Mouse (Mus musculus): ENCODE data around the gene Tusc2. TPM values are rescaled to one million over a fixed set of nuclear protein-coding genes. Genes with fewer than 3 reads are reported as not detected.

The Tusc2 gene
- 6.6 and 6.7 TPM in 2 replicates for total RNA-seq (2023)

GRCm38 (mm10) chr9:107563029-107563581 lies at the start of gene Tusc2:
Gene Tusc2 (plus strand): TSS chr9:107563255.

DNA sequence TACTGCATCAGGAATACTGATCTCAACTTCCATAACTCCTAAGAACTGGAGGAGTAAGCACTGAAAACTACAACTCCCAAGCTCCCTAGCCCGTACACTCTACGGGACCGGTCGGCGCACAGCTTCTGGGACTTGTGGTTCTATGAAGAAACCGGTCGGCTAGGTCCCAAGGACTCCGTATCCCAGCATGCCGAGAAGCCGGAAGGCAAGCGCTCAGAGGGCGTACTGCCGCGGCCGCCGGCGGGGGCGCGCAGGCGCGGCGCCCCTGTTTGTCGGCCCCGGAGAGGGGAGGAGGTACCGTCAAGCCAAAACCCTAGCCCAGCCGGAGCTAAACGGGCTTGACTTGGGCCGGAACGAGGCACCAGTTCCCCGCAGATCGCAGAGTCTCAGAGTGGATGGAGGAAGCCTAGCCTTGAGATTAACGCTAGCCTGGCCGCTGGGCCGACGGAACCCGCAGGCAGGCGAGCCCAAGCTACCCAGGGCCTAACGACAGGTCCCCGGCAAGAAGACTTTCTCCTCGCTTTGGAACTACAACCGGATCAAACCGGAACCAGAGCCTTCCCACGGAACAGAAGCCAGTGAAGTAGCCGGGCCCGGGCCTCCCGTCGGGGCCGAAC lies 29.2 kb upstream of the Tusc2 start, which contains the start of gene Tmem115:
Tmem115 (plus strand) TSS at position 155 of the 617 bp plus-strand sequence.

DNA sequence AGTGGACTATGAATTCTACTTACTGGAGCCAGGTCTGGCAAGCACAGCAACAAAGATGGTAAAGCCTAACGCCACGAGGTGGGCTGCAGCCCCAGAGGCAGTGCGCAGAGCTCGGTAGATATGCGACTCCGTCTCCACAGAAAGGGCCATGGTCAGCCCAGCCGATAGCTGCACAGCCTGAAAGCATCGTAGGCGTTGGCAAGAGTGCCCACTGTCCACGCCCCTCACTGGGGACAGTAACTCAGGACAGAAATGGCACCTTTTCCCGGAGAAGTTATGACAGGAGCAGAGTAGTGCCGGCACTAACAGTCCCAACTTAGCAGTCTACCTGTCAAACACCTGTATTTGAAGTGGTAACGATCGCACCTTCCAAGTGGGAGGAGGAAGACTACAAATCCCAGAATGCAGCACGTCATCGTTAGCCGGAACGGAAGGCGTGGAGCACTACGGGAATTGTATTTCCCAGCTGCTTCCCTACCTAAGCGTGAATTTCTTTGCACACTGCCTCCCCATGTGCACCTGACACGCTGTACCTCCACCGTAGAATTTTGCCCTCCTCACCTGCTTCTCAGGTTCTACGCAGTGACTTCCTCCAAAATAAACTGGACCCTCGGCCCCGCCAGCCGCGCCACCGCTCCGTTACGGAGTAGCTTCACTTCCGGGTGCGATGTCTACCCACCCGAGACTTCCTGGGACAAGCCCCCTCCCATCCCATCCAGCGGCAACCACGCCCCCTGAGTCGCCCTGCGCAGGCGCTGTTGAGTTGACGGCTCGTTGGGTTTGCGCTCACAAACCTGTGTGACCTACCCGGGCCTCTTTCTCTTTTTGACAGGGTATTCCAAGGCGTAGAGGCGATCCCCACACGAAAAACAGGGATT lies 21.3 kb upstream of the Tusc2 start, which contains the start of the genes Cyb561d2 and Nprl2:
Cyb561d2 (minus strand) TSS at position 720 of the 878 bp plus-strand sequence.
Nprl2 (plus strand) TSS at position 753 of the 878 bp plus-strand sequence.

DNA sequence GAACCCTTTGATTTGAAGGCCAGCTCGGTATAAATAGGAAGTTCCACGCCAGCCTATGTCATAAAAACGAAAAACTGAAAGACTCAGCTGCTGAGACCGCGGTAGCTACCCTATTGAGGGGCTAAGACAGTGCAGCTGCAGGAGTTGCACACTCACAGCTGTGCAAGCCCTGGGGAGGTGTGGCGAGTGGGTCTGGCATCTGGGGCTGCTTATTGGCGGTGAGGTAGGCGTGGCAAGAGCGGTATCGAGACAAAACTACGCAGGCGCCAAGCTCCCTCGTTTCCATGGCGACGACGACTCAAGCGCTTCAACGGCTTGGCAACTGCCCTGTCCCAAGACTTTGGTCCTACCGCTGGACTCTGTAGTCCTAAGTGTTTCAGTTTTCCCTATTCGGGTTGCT lies 16.0 kb upstream of the Tusc2 start, which contains the start of gene Zmynd10:
Zmynd10 (plus strand) TSS at position 273 of the 400 bp plus-strand sequence.

GRCm38 (mm10) chr9:107551117-107551889 lies 11.8 kb upstream of the Tusc2 start, which contains the start of gene Rassf1:
Gene Rassf1 (plus strand): TSS chr9:107551555.

DNA sequence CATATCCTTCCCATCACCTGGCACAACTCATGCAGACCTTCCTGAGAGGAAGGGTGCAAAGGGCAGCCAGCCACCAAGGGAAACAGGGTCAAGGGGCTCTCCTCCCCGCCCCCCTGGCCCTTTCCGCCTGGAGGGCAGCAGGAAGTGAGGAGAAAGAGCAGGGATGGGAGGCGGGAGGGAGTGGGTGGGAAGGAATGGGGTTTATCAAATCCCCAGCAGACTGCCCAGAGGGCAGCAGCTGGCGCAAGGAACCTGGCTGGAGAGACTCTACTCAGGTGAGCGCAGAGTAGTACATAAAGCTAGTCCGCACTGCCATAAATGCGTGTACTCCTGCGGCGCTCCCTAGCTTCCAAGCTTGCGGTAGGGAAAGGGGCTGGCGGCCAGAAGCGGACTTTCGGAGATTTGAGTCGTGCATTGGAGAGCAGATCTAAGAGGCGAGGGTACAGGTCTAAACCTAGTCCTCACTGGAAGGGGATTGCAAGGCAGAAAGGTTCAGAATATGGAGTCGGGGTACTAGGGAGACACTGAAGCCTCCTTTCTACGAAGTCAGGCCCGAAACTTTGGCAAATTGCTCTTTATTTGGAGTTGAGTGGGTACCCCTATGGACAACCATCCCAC lies 4.8 kb downstream of the Tusc2 start, which contains the start of gene Hyal2:
Hyal2 (plus strand) TSS at position 244 of the 618 bp plus-strand sequence.

GRCm38 (mm10) chr9:107576357-107577107 lies 13.5 kb downstream of the Tusc2 start, which contains the start of gene Hyal1:
Gene Hyal1 (plus strand): TSS chr9:107576927.

DNA sequence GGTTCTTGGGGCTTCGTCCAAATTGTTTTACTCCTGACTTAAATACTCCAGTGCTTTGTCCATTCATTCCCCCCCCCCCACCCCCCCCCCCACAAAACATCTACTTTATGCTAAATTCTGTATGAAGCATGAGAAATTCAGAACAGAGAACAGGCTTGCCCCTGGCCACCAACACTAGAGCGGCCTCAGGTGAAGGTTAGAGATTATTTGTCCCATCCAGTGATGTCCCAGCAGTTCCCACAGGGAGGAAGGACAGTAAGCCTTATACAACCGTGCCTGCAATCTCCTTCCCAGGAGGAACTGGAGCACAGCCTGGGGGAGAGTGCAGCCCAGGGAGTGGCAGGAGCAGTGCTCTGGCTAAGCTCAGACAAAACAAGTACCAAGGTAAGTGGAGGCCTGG lies 15.5 kb downstream of the Tusc2 start, which contains the start of gene Naa80:
Naa80 (plus strand) TSS at position 301 of the 400 bp plus-strand sequence.

DNA sequence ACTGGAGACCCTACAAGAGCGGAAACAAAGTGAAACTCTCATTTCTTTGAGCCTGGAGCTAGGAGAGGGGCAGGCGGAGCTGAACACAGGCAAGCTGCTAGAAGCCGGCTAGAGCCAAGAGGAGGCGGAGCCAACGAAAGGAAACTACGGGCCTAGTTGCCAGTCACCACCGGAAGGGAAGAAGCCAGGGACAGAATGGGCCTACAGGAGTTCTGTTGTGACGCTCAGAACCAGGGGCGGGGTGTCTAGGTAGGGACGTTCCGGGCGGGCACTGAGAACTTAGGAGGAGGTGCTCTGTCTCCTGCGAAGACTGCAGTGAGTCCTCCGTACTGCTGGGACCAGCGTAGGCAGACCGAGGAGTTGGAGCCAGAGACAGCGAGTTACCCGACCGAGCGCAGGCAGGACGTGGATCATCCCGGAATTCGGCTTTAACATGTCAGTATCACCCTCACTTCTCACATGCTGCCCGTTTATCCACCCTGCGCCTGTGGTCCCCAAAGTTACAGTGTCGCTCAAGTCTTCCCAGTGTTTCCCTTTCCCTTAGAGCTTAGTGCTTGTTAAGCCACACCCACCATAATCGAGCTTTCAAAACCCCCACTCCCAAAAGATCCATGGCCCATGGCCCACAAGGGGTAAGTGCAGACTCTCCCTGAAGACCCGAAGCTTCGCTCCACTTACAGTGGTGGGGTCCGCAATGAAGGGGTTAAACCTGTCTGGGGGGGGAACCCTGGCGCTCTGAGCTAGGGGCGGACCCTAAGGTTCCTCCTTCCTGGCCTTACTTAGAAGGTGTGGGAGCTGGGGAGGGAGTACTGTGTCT lies 17.7 kb downstream of the Tusc2 start, which contains the start of gene Hyal3:
Hyal3 (plus strand) TSS at position 318 of the 817 bp plus-strand sequence.

DNA sequence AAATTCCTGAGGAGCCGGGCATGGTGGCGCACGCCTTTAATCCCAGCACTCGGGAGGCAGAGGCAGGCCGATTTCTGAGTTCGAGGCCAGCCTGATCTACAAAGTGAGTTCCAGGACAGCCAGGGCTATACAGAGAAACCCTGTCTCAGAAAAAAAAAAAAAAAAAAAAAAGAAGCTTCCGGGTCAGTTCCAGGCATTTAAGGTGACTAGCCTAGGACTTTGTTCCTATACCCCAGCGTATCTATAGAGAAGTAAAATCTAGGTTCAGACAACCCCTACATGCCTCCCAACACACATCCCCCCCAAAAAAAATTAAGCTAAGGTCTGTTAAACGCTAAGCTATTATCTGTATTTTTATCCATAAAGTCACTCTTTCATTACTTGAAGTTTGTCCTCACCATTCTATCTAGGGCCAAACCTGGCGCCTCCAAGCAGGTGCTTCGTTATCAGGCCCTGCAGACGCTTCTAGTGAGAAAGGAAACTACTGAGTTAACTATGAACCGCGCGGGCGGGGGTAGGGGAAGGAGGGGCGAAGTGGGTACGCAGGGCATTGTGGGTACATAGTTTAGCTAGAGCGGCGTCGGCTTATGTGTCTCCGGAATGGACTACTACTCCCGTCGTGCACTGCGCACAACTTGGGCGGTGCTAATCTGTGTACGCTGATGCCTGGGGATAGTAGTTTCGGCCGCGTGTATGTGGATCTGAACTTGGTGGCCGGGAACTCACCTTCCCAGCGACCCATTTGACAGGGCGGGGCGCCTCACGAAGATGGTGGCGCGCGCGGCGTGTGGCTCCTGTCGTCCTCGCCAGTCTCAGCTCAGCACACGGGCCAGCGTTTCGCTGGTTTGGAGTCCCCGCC lies 24.1 kb downstream of the Tusc2 start, which contains the start of gene Ifrd2:
Ifrd2 (plus strand) TSS at position 669 of the 859 bp plus-strand sequence.

DNA sequence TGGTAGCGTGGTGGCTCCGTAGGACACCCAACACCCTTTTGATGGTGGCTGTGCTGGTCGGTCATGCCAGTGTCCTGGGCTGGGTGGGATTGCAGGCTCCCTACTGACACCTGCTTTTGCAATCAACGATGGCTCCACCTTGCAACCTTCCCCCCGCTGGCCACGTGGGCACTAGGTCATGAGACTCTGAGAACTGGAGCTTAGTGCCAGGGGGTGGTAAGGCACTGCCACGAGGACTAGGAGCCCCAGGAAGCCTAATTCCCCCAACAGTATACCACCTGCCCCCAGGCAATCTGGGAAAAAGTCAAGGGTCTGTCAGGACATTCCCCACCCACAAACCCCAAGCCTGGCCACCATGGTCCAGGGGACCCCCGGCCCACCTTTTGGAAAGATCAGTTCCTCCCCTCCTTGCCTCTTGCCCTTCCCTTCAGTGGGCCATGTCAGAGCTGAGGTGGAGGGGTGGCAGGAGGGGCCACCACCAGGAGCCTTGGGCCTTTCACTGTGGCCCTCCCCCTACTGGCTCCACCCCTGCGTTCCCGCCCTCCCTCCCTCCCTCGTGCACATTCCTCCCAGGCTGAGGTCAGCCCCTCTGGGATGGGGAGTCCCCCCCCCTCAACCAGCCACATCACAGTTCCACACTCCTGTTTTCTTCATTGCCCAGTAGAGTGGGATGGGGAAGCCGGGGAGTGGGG lies 45.8 kb downstream of the Tusc2 start, which contains the start of gene Sema3b:
Sema3b (minus strand) TSS at position 489 of the 692 bp plus-strand sequence.

Other genes starting within 250 kb of the Tusc2 start
- 4.8 and 6.3 TPM in 2 replicates for gene Hemk1, start 224.9 kb upstream of the Tusc2 start, total RNA-seq (2023)
- not detected in 2 replicates for gene 6430571L13Rik, start 222.7 kb upstream of the Tusc2 start, total RNA-seq (2023)
- gene Cacna2d2, start 163.6 kb upstream of the Tusc2 start, total RNA-seq (2023): 0.13 and 0.48 TPM in 2 replicates
- 15.2 and 21.1 TPM in 2 replicates for gene Tmem115, start 29.3 kb upstream of the Tusc2 start, total RNA-seq (2023)
- gene Cyb561d2, start 21.1 kb upstream of the Tusc2 start, total RNA-seq (2023): 4.0 and 5.0 TPM in 2 replicates
- gene Nprl2, start 21.0 kb upstream of the Tusc2 start, total RNA-seq (2023): 7.0 and 7.2 TPM in 2 replicates
- not detected in 2 replicates for gene Zmynd10, start 16.0 kb upstream of the Tusc2 start, total RNA-seq (2023)
- gene Rassf1, start 11.7 kb upstream of the Tusc2 start, total RNA-seq (2023): 46.9 and 58.1 TPM in 2 replicates
- 1.4 and 1.7 TPM in 2 replicates for gene Hyal2, start 4.7 kb downstream of the Tusc2 start, total RNA-seq (2023)
- gene Hyal1, start 13.7 kb downstream of the Tusc2 start, total RNA-seq (2023): 1.2 and 2.2 TPM in 2 replicates
- 6.3 and 8.5 TPM in 2 replicates for gene Naa80, start 15.6 kb downstream of the Tusc2 start, total RNA-seq (2023)
- gene Hyal3, start 17.6 kb downstream of the Tusc2 start, total RNA-seq (2023): 0.57 and 1.3 TPM in 2 replicates
- gene Ifrd2, start 24.4 kb downstream of the Tusc2 start, total RNA-seq (2023): 9.7 and 10.0 TPM in 2 replicates
- gene Sema3b, start 46.0 kb downstream of the Tusc2 start, total RNA-seq (2023): 0.27 TPM in 1 of 2 replicates, not detected in the other
- 1,061 and 1,167 TPM in 2 replicates for gene Gnai2, start 72.1 kb downstream of the Tusc2 start, total RNA-seq (2023)
- not detected in 2 replicates for gene Slc38a3, start 106.3 kb downstream of the Tusc2 start, total RNA-seq (2023)
- gene Gnat1, start 116.5 kb downstream of the Tusc2 start, total RNA-seq (2023): not detected in 2 replicates
- not detected in 2 replicates for gene Sema3f, start 147.2 kb downstream of the Tusc2 start, total RNA-seq (2023)
- 205 and 225 TPM in 2 replicates for gene Rbm5, start 207.7 kb downstream of the Tusc2 start, total RNA-seq (2023)

Data from neutrophil, adult 65 days (primary cell).